Mouse (Mus musculus): ENCODE data around the gene Plcl1. TPM values are rescaled to one million over a fixed set of nuclear protein-coding genes. Genes with fewer than 3 reads are reported as not detected.

Plcl1 gene
- polyA plus RNA-seq, 1 experiment from 2014 or later, result 3.1 TPM

DNA sequence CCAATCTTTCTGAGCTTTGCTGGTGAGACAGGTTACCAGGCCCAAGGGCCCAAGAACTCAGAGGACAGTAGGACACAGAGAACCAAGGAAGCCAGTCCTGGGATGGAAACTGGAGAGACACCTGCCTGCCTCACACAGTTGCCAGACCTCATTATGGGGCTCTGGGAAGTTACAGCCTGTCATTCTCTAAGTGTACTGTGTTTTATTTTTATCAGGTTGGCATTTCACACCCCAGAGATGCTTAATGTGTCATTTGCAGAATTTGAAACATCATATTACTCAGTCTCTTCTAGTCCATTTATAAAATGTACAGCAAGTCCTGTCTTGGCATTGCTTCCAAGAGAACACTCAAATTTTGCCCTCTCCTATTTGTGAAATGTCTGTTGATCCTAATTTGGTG, 111.5 kb downstream of the Plcl1 start:
- no peaks in the 10 kb centered on the region for H3K36me3 ChIP-seq (ENCODE audit: control insufficient read depth, insufficient read depth, low read length)
- DNase-seq (ENCODE audit: low spot score), result no peak
- no peaks in the 10 kb centered on the region for H3K4me1 ChIP-seq (ENCODE audit: control insufficient read depth, insufficient read depth, low read length)
- no peak overlapping the region for H3K27ac ChIP-seq (ENCODE audit: low read depth, low read length)
- no peak overlapping the region for H3K4me3 ChIP-seq (ENCODE audit: low read depth, low read length)
- no peaks in the 10 kb centered on the region for H3K27me3 ChIP-seq (ENCODE audit: control insufficient read depth, insufficient read depth, low read length)
- no peaks in the 10 kb centered on the region for H3K9me3 ChIP-seq (ENCODE audit: control insufficient read depth, low read length)
- ATAC-seq (ENCODE audit: insufficient read depth, low FRiP score, low TSS enrichment), result no peak
- H3K9ac ChIP-seq (ENCODE audit: low read length), result no peak overlapping the region
- H3K4me2 ChIP-seq (ENCODE audit: low read depth), result no peak overlapping the region

DNA sequence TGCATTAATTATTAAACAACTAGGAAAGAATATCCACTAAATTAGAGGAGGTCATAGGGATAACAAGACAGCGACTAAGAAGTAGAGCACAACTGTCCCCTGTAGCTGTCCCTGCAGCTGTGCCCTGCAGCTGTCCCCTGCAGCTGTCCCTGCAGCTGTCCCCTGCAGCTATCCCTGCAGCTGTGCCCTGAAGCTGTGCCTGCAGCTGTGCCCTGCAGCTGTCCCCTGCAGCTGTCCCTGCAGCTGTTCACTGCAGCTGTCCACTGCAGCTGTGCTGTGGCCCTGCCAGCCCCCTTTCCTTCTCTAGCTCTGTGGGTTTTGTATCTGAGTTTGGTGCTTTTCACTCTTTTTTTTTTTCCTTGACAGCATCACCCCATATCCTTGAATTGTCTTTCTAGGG, 118.2 kb downstream of the Plcl1 start:
- ATAC-seq (ENCODE audit: insufficient read depth, low FRiP score, low TSS enrichment) (no peak), DNase-seq (ENCODE audit: low spot score) (no peak)
- no peak overlapping the region for H3K4me2 ChIP-seq (ENCODE audit: low read depth)
- H3K4me3 ChIP-seq (ENCODE audit: low read depth, low read length), result no peak overlapping the region
- no peaks in the 10 kb centered on the region for H3K36me3 ChIP-seq (ENCODE audit: control insufficient read depth, insufficient read depth, low read length)
- no peak overlapping the region for H3K9ac ChIP-seq (ENCODE audit: low read length)
- H3K27me3 ChIP-seq (ENCODE audit: control insufficient read depth, insufficient read depth, low read length), result no peaks in the 10 kb centered on the region
- H3K9me3 ChIP-seq (ENCODE audit: control insufficient read depth, low read length), result no peaks in the 10 kb centered on the region
- WGBS, result 93% methylated on average over 1 of the region's 1 CpGs
- H3K27ac ChIP-seq (ENCODE audit: low read depth, low read length), result no peak overlapping the region
- no peaks in the 10 kb centered on the region for H3K4me1 ChIP-seq (ENCODE audit: control insufficient read depth, insufficient read depth, low read length)

DNA sequence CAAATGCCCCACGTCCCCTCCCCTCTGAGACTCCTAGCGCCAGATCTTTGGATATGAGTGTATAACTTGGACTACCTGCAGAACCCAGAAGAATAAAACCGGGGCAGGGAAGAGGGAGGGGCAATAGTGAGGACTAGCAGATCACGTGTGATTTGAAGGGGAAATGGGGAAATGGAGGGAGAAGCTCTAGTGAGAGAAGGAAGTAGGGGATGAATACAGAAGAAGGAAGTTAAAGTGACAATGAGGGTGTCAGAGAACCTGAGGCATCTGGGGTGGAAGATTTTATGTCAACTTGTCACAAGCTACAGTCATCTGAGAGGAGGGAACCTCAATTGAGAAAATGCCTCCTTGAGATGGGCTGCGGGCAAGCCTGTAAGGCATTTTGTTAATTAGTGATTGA, 119.4 kb downstream of the Plcl1 start:
- WGBS, result 77% methylated on average over 5 of the region's 5 CpGs
- H3K27ac ChIP-seq (ENCODE audit: low read depth, low read length), result no peak overlapping the region
- H3K4me2 ChIP-seq (ENCODE audit: low read depth), result no peak overlapping the region
- DNase-seq (ENCODE audit: low spot score) (no peak), ATAC-seq (ENCODE audit: insufficient read depth, low FRiP score, low TSS enrichment) (no peak)
- no peaks in the 10 kb centered on the region for H3K36me3 ChIP-seq (ENCODE audit: control insufficient read depth, insufficient read depth, low read length)
- no peak overlapping the region for H3K9ac ChIP-seq (ENCODE audit: low read length)
- no peaks in the 10 kb centered on the region for H3K27me3 ChIP-seq (ENCODE audit: control insufficient read depth, insufficient read depth, low read length)
- H3K4me3 ChIP-seq (ENCODE audit: low read depth, low read length), result no peak overlapping the region
- no peaks in the 10 kb centered on the region for H3K9me3 ChIP-seq (ENCODE audit: control insufficient read depth, low read length)
- no peaks in the 10 kb centered on the region for H3K4me1 ChIP-seq (ENCODE audit: control insufficient read depth, insufficient read depth, low read length)

DNA sequence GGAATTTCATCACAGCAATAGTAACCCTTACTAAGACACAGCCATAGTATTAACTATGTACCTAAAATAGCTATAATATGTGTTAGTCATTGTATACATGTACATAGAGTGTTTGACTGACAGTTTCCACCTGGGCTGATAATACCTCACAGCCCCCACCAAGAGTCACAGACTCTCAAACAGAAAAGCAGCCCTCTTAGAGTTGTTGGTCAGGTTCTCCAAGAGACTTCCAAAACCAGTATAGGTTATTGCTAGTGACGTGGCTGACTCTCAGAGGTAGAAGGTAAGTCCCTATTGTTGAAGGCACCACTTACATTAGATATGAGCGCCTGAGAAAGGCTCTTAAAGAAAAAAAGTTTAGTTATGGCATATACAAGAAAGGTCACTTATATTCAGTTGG, 120.0 kb downstream of the Plcl1 start:
- ATAC-seq (ENCODE audit: insufficient read depth, low FRiP score, low TSS enrichment) (no peak), DNase-seq (ENCODE audit: low spot score) (no peak)
- 89% methylated on average over 2 of the region's 2 CpGs for WGBS
- no peaks in the 10 kb centered on the region for H3K4me1 ChIP-seq (ENCODE audit: control insufficient read depth, insufficient read depth, low read length)
- no peaks in the 10 kb centered on the region for H3K36me3 ChIP-seq (ENCODE audit: control insufficient read depth, insufficient read depth, low read length)
- no peak overlapping the region for H3K4me3 ChIP-seq (ENCODE audit: low read depth, low read length)
- H3K9me3 ChIP-seq (ENCODE audit: control insufficient read depth, low read length), result no peaks in the 10 kb centered on the region
- no peaks in the 10 kb centered on the region for H3K27me3 ChIP-seq (ENCODE audit: control insufficient read depth, insufficient read depth, low read length)
- no peak overlapping the region for H3K27ac ChIP-seq (ENCODE audit: low read depth, low read length)
- H3K9ac ChIP-seq (ENCODE audit: low read length), result no peak overlapping the region
- H3K4me2 ChIP-seq (ENCODE audit: low read depth), result no peak overlapping the region

DNA sequence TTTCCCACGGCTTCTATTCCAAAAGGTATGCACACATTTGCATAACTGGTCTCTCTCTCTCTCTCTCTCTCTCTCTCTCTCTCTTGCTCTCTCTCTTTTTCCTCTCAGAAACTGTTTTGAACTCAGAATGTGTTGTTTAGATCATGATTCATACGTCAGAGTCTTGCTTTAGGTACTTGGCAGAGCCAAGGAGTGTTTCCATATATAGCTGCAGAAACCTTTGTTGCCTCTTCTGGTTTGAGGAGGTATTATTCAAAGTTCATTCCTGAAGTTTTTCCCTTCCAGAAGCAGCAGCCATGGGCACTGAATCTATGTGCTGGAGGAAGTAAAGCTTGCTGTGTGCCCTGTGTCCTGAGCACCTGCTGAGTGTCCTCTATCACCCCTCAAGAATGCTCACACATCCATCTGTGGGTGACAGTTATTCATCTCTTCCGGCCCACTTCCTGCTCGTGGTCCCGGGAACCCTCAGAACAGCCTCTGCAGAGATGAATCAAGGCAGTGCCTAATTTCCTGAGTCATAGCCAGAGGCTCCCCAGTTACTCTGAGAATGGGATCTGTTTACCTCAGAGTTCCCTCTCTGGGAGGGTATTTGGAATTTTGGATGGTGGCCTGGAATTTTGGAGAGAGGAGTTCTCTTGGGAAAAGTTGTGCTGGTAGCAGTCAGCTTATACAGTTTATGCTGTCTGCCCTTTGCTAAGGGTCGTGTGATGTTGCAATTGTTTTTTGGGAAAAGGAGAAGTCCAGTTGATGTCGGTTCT, 123.0 kb downstream of the Plcl1 start:
- Histone ChIP-seq H3K4me1 (ENCODE audit: control insufficient read depth, insufficient read depth, low read length) (no peaks in the 10 kb centered on the region), H3K27ac (ENCODE audit: low read depth, low read length) (no peak overlapping the region), H3K4me3 (ENCODE audit: low read depth, low read length) (no peak overlapping the region), H3K4me2 (ENCODE audit: low read depth) (no peak overlapping the region), H3K27me3 (ENCODE audit: control insufficient read depth, insufficient read depth, low read length) (no peaks in the 10 kb centered on the region), H3K9ac (ENCODE audit: low read length) (no peak overlapping the region), H3K9me3 (ENCODE audit: control insufficient read depth, low read length) (no peaks in the 10 kb centered on the region), H3K36me3 (ENCODE audit: control insufficient read depth, insufficient read depth, low read length) (no peaks in the 10 kb centered on the region)
- ATAC-seq (ENCODE audit: insufficient read depth, low FRiP score, low TSS enrichment) (no peak), DNase-seq (ENCODE audit: low spot score) (no peak)
- WGBS, result 68% methylated on average over 7 of the region's 7 CpGs

DNA sequence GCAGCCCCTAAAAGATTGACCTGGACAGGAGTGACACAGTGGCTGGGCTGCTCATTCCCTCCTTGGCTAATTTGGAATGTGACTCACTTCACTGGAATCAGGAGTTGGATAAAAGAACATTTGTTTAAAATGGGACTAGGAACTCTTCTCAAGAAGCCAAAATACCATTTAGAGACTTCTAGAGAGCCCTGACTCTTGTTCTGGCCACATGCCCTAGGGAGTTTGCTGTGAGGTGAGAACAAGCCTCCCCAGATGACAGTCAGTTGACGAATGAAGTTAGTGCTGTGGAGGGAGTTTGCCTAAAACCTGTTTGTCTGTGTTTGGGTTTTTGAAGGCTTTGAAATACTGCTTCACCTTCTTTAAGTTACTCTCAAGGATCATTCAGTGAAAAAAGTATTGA, 128.1 kb downstream of the Plcl1 start:
- H3K36me3 ChIP-seq (ENCODE audit: control insufficient read depth, insufficient read depth, low read length), result no peaks in the 10 kb centered on the region
- DNase-seq (ENCODE audit: low spot score), result no peak
- H3K27ac ChIP-seq (ENCODE audit: low read depth, low read length), result no peak overlapping the region
- no peaks in the 10 kb centered on the region for H3K4me1 ChIP-seq (ENCODE audit: control insufficient read depth, insufficient read depth, low read length)
- H3K4me2 ChIP-seq (ENCODE audit: low read depth), result no peak overlapping the region
- H3K4me3 ChIP-seq (ENCODE audit: low read depth, low read length), result no peak overlapping the region
- no peak for ATAC-seq (ENCODE audit: insufficient read depth, low FRiP score, low TSS enrichment)
- no peak overlapping the region for H3K9ac ChIP-seq (ENCODE audit: low read length)
- H3K9me3 ChIP-seq (ENCODE audit: control insufficient read depth, low read length), result no peaks in the 10 kb centered on the region
- WGBS, result 74% methylated on average over 1 of the region's 1 CpGs
- H3K27me3 ChIP-seq (ENCODE audit: control insufficient read depth, insufficient read depth, low read length), result no peaks in the 10 kb centered on the region

DNA sequence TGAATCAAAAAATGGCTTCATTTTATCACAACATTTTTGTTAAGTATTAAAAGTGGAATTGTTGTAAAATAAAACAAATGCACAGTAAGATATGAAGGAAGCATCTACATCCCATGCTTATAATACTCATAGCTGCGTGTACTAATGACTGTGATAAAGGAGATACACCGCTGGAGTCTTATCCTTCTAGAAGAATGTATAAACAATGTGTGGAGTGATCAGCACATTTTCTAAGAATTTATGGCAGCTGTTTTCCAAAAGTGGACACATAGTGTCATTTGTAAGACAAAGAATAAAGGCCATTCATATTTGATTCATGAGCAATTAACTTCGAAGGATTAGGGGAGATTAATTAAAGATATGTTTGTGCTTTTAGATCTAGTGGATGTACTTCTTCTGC, 148.7 kb downstream of the Plcl1 start:
- no peak overlapping the region for H3K4me3 ChIP-seq (ENCODE audit: low read depth, low read length)
- H3K36me3 ChIP-seq (ENCODE audit: control insufficient read depth, insufficient read depth, low read length), result no peaks in the 10 kb centered on the region
- no peaks in the 10 kb centered on the region for H3K27me3 ChIP-seq (ENCODE audit: control insufficient read depth, insufficient read depth, low read length)
- no peaks in the 10 kb centered on the region for H3K4me1 ChIP-seq (ENCODE audit: control insufficient read depth, insufficient read depth, low read length)
- 90% methylated on average over 3 of the region's 3 CpGs for WGBS
- ATAC-seq (ENCODE audit: insufficient read depth, low FRiP score, low TSS enrichment) (no peak), DNase-seq (ENCODE audit: low spot score) (no peak)
- no peaks in the 10 kb centered on the region for H3K9me3 ChIP-seq (ENCODE audit: control insufficient read depth, low read length)
- H3K27ac ChIP-seq (ENCODE audit: low read depth, low read length), result no peak overlapping the region
- H3K4me2 ChIP-seq (ENCODE audit: low read depth), result no peak overlapping the region
- H3K9ac ChIP-seq (ENCODE audit: low read length), result no peak overlapping the region

GRCm38 (mm10) chr1:55557960-55558359, 152.2 kb downstream of the Plcl1 start:
- no peaks in the 10 kb centered on the region for H3K27me3 ChIP-seq (ENCODE audit: control insufficient read depth, insufficient read depth, low read length)
- no peak overlapping the region for H3K9ac ChIP-seq (ENCODE audit: low read length)
- no peaks in the 10 kb centered on the region for H3K36me3 ChIP-seq (ENCODE audit: control insufficient read depth, insufficient read depth, low read length)
- DNase-seq (ENCODE audit: low spot score), result no peak
- no peak overlapping the region for H3K27ac ChIP-seq (ENCODE audit: low read depth, low read length)
- WGBS, result 81% methylated on average over 7 of the region's 7 CpGs
- H3K4me3 ChIP-seq (ENCODE audit: low read depth, low read length), result no peak overlapping the region
- no peaks in the 10 kb centered on the region for H3K9me3 ChIP-seq (ENCODE audit: control insufficient read depth, low read length)
- no peak for ATAC-seq (ENCODE audit: insufficient read depth, low FRiP score, low TSS enrichment)
- no peak overlapping the region for H3K4me2 ChIP-seq (ENCODE audit: low read depth)
- H3K4me1 ChIP-seq (ENCODE audit: control insufficient read depth, insufficient read depth, low read length), result no peaks in the 10 kb centered on the region

DNA sequence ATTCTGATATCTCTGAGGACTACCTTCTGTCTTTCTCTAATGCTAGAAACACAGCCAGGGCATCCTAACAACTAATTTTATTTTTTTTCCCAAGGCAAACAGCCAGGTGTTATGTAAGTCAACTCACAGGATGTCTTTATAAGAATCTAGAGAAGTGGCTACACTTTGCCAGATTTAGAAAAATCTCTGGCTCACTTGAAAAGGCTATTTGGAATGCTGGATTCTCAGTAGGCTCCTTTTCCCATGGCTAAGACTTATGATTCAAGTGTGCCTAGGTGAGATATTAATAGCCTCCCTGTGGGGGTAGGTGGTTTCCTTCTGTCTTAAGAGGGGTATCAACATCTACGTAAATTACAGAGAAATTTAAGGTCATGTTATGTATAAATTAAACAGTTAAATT, 152.7 kb downstream of the Plcl1 start:
- H3K9ac ChIP-seq (ENCODE audit: low read length), result no peak overlapping the region
- DNase-seq (ENCODE audit: low spot score) (no peak), ATAC-seq (ENCODE audit: insufficient read depth, low FRiP score, low TSS enrichment) (no peak)
- H3K4me1 ChIP-seq (ENCODE audit: control insufficient read depth, insufficient read depth, low read length), result no peaks in the 10 kb centered on the region
- H3K27me3 ChIP-seq (ENCODE audit: control insufficient read depth, insufficient read depth, low read length), result no peaks in the 10 kb centered on the region
- H3K36me3 ChIP-seq (ENCODE audit: control insufficient read depth, insufficient read depth, low read length), result no peaks in the 10 kb centered on the region
- H3K9me3 ChIP-seq (ENCODE audit: control insufficient read depth, low read length), result no peaks in the 10 kb centered on the region
- WGBS, result 80% methylated on average over 1 of the region's 1 CpGs
- H3K27ac ChIP-seq (ENCODE audit: low read depth, low read length), result no peak overlapping the region
- H3K4me2 ChIP-seq (ENCODE audit: low read depth), result no peak overlapping the region
- H3K4me3 ChIP-seq (ENCODE audit: low read depth, low read length), result no peak overlapping the region

Data from neural tube, embryonic 11.5 days (tissue).